Mouse (Mus musculus) frontal cortex, adult (tissue): ENCODE data around the gene Cela3a.
"Not testable (repeated sequence)": the region's sequence is repeated elsewhere in the genome, so short reads cannot be mapped to it uniquely, and the experiment has no call there.

ENCODE experiments used
- ATAC-seq: cut with Nextera tagmentation; 2 replicates; pipeline ENCODE4 v1.9.2; 2017; ENCODE audit warnings: mild to moderate bottlenecking, moderate library complexity, mixed read lengths; ENCODE audit not compliant: low TSS enrichment

The Cela3a gene

DNA sequence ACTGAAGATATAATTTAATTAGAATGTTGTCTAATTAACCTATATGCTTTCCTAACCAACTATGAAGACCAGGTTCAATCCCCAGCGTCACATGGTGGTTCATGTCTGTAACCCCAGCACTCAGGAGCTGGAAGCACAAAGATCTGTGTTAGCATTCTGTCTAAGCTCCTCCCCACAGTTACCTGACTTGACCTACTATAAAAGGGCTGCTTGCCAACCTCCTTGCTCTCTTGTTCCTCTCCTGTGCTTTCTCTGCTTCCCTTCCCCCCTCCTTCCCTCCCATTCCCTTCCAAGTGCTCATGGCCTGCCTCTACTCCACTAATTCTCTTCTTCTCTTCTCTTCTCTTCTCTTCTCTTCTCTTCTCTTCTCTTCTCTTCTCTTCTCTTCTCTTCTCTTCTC is 5.3 kb upstream of the Cela3a start:
- ATAC-seq, result no peak

DNA sequence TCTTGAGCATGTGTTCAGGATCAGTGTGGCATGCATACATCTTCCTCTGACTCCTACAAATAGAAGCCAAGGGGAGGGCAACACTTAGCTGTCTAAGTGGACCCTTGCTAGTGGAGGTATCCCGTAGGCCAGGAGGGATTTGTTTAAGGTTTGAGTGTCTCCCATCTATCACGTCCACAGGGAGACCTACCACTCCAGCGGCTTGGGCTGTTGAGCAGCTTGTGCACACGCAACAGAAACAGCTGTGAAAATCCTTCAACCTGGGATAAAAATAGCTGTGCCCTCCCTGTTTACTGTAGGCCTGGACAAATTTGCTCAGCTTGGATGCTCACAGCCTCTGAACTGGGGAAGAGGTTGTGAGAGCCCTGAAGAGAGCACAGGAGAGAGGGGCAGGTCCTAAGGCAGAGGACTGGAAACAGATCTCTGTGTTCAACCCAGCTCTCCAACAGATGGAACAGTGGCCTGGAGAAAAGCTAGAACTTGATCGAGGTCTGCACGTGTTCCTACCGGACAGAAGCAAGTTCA is 2.7 kb upstream of the Cela3a start:
- ATAC-seq, result not testable (repeated sequence)

DNA sequence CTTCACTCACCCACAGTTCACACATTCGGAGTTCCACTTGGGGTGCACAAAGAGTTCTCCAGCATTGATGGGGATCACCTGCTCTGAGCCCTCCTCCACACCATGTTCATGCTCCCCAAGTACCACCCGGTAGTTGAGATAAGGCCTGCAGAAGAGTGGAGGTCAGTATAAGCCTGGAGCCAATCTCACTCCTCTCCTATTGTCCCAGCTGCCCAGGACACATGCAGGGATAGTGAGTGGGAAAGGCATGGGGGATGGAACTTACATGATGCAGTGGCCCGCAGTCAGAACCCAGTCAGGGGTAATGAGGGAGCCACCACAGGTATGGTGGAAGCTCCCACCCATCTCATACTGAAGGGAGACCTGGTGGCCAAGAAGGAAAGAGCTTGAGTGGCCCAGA is 4.0 kb downstream of the Cela3a start:
- ATAC-seq, result no peak

DNA sequence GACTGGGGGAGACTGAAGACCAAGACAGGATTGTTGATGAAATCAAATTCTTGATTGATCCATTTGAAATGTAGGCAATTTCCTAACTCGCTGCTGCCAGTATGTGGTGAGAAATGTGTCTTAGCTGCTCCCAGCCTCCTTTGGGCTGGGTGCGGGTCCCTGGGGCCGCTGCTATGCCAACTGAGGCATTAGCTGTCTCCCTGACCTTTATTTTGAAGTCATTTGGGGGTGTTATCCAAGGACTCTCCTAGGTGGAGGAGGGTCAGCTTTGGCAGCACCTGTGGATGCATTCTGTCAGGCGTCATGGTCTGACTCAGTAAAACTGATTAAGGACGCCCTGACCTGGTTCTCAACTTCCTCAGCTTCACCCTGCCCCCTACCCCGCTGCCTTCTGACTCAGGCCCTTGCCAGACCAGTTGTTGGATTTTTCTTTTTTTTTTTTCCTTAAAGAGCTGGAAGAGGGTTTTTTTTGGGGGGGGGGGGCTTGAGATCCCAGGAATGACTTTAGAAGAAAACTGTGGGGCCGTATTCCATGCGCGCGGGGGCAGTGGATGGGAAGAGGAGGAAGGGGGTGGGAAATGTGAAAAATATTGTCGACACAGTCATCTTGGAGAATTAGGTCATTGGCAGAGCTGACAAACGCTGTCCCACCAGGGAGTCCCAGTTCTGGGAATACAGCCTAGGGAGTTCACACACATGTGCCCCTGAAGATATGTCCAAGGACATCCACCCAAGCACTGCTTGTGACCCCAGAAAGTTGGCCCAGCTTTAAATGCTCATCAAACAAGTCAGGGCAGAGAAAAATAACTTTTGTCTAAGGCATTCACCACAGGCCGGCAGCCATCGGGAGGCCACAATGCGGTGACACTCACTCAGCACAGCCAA is 12.7 kb downstream of the Cela3a start:
- ATAC-seq, result no peak

DNA sequence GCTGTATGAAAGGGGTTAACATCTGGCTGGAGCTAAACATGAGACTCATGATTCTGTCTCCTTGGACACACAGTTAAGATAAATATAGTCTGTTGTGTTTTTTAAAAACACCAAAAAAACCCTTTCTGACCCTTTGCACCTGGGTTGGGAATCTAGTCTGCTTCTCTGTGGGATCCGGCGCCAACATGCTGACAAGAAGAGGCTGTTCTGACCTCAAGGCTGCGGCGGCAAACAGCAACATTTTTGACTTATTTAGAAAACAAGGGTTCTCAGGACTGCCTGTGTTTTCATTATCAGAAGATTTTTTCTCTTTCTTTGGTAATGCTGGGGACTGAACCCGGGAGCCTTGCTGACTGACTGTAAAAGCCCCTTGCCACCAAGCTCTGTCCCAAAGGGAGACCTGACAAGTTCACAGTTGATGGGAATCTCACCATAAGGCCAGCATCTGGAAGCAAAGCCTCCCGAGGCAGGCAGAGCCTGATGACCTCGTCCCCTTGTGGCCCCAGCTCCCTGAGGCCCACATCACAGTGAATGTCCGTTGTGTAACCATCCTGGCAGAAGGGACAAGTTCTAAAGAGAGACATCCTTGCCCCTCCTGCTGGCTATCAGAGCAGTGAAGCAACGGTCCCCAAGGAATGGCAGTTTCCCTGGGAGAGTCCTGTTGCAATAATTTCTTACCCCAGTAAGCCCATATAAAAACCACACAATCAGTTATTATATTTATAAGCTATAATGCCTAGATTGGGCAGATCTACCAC is 16.0 kb downstream of the Cela3a start:
- ATAC-seq, result no peak

DNA sequence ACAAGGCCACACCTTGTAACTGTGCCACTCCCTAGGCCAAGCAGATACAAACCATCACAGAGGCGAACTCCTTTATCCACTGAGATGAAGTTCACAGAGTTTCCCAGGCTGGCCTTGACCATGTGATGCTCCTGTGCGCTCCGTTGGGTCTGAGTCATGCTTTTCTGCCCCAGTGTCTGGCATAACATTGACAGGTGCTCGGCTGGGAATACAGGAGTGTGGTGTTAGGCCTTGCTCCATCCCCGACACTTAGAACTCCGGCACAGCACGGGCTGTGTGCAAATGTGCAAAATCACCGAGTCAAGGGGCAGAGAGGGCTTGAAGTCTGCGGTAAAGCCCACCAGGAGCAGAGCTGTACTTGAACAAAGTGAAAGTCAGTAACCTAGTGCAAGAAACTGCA is 16.7 kb downstream of the Cela3a start:
- no peak for ATAC-seq

DNA sequence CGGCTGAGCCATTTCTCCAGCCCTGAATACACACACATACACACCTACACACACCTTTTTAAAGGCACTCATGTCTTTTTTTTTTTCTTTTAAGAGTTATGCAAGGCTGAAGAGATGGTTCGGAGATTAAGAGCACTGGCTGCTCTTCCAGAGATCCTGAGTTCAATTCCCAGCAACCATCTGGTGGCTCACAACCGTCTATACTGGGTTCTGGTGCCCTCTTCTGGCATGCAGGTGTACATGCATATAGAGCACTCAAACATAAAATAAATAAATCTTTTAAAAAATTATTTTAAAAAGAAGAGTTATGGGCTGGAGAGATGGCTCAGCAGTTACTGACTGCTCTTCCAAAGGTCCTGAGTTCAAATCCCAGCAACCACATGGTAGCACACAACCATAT is 18.3 kb downstream of the Cela3a start:
- no peak for ATAC-seq

DNA sequence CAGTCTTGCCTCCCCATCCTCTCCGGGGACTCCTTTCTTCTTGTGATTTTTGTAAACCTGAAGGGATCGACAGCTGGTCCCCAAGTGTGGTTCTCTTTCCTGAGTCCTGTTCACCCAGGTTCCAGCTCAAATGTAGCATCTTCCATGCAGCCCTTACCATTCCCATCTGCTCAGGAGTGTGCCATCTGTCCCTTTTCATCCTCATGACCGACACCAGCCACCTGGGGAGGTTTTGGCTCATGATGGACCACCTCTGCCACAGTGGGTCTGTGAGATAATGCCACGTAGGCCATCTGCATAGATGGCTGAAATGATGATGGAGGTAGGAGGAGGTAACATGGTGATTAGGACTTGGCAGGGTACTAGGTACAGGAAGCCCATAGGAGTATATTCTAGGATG is 19.4 kb downstream of the Cela3a start:
- ATAC-seq, result no peak

- no peak for ATAC-seq
Measured at GRCm38 (mm10) chr4:137388983-137389382, 20.6 kb downstream of the Cela3a start.

DNA sequence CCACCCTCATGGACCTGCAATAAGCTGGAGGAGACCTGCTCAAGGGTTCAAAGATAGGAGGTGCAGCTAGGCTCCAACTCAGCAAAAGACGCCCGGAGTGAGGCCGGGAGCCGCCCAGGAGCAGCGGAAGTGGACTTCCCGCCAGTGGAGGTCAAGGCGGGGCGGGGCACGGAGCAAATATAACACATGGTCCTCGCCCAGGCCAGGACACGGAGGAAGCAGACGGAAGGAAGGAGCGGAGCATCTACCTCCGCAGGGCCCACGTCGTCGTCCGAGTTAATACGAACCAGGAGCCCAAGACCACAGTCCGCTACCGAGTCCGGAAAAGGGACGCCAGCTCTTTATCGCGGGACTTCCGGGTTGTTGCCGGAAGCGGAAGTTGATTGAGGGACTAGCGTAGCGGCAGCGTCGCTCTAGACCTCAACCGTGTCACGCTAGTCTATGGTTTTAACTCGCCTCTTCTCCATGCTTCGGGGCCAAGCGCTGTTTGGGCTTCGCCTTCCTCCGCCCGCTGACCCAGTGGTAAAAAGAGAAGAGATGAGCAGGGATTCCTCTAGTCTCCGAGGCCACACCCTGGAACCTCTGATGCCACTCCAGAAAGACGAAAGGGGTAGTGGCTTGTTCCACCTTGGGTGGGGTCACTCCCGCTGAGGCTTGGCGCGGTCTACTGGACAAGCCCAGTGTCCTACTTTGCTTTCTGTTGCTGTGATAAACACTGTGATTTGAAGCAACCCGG is 21.4 kb downstream of the Cela3a start:
- ATAC-seq, result peak; percentile 99

- ATAC-seq, result no peak
Measured at GRCm38 (mm10) chr4:137387482-137388058, 22.0 kb downstream of the Cela3a start.

GRCm38 (mm10) chr4:137380702-137381605 is 28.6 kb downstream of the Cela3a start:
- ATAC-seq, result no peak

DNA sequence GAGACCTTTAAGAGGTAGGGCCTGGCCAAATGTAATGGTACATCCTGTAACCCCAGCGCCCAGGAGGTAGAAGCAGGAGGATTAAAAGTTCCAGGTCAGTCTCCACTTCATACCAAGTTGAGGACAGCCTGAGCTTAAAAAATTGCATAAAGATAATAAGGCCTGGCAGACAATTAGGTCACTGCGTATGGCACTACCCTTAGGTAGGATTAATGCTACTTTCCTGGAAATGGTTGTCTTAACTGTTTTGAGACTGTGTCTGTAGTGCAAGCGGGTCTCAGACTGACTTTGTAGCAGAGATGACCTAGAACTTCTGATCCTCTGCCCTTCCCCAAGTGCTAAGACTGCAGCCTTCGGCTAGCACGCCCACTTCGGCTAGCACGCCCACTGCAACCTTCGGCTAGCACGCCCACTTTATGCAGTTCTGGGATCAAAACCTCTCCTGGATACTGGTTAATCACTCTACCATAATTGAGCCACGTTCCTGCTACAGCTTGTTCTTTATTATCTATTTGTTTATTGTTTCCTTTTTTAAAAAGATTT is 29.8 kb downstream of the Cela3a start:
- ATAC-seq, result no peak

DNA sequence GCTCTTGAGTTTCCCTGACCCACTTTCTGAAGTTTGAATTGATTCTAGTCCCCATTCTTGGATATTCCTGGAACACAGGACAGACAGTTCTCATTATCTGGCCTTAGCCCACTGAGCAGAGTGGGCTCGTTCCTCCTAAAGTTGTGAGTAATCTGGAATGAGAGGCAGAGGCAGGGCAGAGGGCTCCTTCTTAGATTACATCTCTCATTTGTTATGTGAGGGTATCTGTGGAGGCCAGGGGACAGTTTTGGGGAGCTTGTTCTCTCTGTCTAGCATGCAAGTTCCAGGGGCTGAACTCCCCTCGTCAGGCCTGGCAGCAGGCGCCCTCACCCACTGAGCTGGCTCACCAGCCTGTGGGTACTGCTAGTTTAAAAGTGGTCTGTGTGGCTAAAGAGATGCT is 30.5 kb downstream of the Cela3a start:
- no peak for ATAC-seq

DNA sequence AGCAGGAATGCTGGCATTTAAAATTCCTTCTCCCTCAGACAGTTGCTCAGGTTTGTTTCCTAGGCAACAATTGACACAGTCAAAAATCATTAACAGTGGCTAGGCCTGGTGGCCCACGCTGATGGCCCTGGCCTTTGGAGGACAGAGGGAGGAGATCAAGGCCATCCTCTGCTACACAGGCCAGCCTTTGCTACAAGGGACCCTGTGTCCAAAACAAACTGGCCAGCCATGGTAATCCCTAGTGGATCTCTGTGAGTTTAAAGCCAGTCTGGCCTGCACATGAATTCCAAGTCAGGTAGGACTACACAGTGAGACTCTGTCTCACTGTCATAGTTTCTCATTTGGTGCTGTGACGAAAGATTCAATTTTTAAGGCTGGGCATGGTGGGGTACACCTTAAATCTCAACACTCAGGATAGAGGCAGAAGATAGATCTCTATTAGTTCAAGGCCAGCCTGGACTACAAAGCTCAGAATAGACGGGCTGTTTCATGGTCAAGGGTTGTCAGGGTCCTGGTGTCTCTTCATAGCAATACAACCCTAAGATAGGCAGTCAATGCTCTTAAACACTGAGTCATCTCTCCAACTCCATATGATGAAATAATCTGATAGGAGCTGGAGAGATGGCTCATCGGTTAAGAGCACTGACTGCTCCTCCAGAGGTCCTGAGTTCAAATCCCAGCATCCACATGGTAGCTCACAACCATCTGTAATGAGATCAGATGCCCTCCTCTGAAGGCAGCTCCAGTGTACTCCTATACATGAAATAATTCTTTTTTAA is 31.9 kb downstream of the Cela3a start:
- ATAC-seq, result no peak

DNA sequence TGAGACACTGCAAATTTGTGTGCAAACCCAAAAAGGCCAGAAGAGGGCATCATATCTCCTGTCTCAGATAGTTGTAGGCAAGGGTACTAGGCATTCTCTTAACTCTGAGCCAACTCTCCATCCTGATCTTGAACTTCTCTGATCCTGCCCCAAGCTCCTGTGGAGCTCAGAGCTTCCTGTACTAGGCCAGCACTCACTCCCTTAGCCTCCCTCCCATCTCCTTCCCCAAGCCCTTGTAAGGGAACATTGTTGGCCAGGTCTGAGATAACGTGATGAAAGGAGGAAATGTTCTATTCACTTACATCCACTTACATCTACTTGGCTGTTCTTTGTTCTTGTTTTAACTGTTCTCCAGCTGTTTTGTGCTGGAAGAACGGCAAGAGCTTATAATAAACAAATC is 32.8 kb downstream of the Cela3a start:
- no peak for ATAC-seq

DNA sequence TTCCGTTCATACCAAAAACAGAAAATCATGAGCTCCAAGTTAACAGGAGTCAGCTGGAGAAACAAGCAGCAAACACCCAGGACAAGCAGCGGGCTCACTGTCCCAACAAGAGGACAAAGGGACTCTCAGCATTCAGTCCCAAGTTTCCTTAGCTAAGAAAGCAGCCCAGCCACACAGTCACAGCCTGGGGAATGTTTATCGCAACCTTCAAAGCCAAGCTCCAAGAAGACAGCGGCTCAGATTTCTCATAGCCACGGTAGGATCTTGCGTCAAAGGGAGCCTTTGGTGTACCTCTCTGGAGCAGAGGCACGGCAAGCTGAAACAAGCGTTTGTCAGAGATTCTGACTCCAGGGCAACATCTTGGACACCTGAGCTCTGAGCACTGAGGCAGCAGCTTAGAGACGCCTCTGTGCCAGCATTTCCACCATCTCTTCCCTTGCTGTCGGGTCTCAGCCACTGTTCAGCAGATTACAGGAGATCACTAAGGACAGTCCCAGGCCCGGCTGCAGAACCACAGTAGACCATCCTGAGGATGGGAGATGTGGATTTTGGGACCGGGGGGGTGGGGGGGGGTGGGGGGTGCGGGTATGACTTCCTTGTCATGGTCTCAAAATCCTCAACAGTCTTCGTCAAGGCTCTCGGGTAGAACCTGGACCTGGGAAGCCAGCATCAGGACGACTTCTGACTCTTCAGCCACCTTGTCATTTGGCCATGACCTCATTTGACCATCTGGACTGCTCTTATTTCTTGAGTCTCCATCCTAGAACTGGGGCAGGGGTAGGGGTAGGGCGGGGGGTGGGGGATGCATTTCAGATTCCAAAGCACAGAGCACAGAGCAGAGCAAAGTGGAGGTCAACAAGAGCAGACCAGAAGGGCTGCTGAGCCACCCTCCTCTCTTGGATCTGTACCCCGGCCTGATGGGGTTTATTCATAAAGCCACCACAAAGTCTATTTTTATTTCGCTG is 34.0 kb downstream of the Cela3a start:
- no peak for ATAC-seq

DNA sequence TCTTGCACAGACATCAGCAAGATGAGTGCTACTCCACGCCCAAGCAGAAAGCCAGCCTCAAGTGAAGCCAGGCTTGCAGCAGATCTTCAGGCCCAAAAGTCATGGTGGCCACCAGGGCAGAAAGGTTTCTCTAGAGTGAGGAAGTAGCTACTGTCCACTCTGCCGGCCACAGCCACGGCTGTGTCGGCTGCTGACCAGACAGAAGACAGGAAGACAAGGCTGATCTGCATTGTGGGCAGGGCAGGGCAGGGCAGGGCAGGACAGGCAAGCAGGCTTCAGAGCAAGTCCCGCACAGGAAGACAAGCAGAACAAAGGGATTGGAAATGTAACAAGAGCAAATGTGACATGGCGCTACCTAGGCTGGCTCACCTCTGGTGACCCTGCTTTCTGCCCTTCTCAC is 35.9 kb downstream of the Cela3a start:
- ATAC-seq, result no peak
